Mouse (Mus musculus): ENCODE measurements around the gene Tet2. TPM values are rescaled to one million over a fixed set of nuclear protein-coding genes. Genes with fewer than 3 reads are reported as not detected.
"Not testable (repeated sequence)": the region's sequence is repeated elsewhere in the genome, so short reads cannot be mapped to it uniquely, and the experiment has no call there.

Gene Tet2
- total RNA-seq, 4 experiments from 2014 or later: 27.6 to 77.3 (median 50.2) TPM

DNA sequence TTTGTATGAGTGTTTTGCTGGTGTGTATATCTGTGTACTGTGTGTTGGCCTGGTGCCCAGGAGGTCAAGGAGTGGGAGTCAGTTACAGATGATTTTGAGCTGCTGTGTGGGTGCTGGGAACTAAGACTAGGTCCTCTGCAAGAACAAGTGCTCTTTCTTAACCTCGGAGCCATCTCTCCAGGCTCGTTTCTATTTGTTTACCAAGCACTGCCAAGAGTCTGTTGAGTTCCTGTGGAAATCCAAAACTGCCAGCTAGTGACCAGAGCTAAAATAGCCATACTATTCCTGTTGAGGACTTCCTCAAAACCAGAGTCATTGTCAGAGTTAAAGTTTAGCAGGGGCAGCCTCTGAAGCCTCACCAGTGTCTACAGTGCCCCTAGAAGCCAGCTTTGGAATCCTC, 1.9 kb upstream of the Tet2 start:
- no peak for DNase-seq

DNA sequence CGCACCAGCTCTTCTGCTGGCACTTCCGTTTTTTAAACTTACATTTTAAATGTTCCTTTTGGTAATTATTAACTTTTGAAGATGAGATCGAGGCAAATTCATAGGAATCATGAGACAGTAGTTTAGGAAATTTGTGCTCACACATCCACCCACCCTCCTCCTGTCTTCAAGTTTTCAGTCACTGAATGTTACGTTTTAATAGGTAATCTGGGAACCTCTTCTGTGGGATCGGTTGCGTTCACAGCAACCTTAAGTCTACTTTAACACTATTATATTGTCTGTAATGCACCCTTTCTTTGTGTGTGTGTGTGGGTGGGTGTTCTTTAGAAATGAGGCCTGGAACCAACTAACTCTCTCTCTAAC, 346 bp upstream of the Tet2 start:
- no peak for DNase-seq

DNA sequence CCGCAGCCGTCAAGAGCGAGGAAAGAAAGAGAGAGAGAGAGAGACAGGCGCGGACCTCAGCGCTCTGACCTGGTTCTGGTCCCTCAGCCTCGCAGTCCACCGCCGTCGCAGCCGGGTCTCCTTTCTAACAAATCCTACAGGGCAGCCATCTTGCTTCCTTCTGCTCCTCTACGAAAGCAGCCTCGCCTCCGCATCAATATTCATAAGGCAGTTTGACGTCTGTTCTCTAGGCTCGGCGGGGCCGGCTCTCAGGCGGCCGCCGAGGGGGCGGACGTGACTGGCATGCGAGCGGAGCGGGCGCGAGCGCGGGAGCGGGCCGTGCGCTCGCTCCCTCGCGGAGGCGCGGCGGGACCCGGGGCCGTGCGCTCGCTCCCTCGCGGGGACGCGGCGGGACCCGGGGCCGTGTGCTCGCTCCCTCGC, 798 bp downstream of the Tet2 start:
- peak; percentile 89 for DNase-seq

DNA sequence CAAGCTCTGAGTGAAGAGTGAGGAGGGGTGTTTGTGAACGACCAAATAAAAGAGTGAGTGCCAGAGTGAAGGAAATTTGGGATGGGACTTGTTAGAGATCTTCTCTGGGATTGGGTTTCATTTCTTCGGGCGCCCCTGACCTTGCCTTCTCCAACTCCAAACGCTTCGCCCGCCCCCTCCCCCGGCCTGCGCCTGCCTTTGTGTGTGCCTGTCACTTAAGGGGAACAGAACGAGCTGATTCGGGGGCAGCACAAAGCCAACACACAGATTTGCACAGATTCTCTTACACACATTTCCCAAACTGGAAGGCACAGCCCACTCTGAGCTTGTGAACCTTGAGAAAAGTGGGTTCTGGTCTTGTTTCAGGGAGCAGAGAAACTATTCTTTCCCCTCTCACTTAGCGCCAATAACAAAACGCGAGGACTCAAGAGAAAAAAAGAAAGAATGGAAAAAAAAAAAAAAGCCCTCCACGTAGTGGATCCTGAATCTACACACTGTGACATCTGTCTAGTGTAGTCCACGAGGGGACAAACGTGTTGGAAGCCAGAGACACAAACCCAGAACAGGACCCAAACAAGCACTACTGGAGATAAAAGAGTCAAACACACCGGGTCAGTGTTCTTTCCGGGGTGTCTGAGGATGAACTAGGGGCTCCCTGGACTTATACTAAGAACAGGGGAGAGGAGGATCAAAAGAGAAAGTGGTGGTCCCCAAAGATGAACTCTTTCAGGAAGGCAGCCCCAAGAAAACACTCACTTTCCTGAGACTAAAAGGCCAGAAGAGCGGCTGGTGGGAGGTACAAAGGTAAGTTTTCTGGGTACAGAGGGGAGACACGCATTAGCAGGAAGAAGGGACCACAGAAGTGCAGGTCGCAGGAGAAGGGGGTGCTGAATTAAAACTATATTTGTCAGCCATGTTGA, 1.6 kb downstream of the Tet2 start:
- DNase-seq: peak; percentile 43

DNA sequence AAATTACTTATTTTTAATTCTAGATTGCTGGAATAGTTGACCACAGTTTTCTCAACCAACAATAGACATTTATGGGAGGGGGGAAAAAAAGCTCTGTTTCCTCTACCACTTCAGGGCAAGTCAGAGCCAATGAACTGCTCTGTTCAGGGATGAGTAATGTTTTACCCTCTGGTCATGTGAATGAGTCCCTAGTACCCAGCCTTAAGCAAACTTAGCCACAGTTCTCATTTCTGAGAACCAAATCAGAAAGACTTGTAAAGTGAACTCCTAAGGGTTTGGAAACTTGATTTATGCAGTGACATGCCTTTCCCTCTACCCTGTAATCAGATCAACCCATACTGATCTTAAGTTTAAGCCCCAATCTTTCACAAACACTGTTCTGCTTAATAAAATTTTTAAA, 2.9 kb downstream of the Tet2 start:
- DNase-seq: no peak

DNA sequence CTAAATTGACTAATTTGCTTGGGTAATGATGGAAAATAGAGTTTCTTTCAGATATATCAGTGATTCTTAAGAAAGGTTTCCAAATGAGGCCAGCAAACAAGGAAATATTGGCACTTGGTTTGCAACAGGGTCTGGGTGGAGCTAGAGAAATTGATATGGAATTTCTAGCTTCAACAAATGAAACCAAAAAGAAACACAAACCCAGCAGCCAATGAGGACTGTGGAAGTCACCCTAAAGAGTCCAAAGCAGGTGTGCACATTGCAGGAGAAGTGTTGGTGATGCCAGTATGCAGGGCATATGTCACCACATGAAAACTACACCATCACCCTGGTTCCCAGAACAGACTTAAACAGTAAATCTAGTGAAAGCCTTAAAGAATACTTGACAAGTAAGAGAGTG, 3.9 kb downstream of the Tet2 start:
- DNase-seq: no peak

DNA sequence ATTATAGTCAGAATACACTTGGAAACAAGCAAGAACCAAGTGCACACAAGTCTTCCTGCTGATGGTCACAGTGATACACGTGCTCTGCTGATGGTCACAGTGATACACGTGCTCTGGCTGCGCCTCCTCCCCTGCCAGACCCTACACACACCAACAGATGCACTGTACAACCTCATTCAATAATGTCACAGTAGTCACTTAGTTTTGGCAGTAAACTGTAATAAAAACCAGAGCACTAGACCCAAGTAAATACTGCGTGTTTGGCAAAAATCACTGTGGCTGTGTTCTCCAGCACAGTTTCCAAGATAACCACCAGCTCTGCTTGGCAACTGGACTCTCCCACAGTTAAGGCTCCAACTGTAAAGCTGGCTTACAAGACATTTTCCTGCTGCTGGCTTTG, 4.9 kb downstream of the Tet2 start:
- no peak for DNase-seq

DNA sequence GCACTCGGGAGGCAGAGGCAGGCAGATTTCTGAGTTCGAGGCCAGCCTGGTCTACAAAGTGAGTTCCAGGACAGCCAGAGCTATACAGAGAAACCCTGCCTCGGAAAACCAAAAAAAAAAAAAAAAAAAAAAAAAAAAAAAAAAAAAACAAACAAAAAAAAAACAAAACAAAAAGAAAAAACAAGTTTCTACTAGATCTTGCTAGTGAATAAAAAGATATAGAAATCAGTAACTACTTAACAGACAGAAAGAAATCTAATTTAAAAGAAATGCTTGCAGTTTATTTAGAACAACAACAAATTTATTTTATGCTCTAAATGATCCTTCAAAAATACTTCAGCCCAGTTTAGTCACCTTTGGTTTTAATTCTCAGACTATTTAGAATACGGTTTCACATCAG, 6.4 kb downstream of the Tet2 start:
- DNase-seq: not testable (repeated sequence)

DNA sequence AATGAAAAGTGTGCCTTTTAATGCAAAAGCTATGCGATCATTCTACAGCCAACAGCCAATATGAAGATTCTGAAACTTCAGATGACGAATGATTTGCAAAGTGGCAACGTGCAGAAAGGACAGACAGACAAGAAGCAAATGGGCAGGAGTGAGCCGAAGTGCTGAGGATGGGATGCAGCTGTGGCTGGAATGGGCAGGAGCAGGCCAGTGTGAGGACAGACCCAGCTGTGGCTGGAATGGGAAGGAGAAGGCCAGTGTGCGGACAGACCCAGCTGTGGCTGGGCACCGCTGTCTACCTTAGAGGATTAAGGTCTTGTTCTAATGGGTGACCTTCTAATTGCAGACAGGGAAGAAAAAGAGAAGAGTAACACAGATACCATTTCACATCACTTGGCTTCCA, 9.3 kb downstream of the Tet2 start:
- no peak for DNase-seq

DNA sequence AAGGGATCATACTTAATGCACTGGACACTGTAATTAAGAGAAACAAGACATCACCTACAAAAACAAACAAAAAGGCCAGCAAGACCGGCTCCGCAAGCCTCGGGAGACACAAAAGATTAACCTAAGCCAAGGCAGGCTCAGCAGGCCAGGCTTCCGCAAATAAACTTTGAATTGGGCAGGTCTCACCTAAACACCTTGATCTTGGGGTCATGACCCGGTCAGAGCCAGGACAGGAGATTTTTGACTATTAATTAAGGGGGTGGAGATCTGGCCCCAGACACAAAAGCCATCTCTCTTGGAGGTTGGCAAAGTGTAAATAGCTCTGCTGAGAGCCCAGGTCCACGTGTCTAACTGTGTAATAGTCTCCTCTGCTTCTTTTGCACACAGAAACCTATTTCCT, 10.9 kb downstream of the Tet2 start:
- no peak for DNase-seq

DNA sequence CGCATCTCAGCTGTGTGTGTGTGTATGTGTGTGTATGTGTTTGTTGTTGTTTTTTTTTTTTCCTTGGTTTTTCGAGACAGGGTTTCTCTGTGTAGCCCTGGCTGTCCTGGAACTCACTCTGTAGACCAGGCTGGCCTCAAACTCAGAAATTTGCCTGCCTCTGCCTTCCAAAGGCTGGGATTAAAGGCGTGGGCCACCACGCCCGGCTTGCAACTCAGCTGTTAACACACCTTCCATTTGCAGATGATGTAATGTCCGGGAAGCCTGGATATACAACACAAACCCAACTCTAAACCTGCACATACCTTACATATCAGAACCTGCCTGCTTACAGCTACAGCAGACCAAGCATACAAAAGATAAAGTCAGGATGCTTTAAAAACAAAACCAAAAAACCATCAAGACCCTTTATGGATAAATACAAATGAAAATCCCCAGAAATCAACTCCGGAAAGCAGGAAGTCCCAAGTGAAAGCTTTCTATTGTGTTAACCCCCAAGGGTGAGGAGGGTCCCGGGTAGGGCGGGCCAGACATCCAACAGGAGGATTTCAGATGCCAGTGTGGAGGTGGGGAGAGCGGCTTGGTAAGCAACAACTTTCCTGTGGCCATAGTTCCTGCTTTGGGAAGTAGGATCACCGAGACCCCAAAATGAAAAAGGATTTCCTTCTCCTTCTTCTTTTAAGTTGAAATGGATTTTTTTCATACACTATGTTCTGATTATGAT, 11.5 kb downstream of the Tet2 start:
- no peak for DNase-seq

DNA sequence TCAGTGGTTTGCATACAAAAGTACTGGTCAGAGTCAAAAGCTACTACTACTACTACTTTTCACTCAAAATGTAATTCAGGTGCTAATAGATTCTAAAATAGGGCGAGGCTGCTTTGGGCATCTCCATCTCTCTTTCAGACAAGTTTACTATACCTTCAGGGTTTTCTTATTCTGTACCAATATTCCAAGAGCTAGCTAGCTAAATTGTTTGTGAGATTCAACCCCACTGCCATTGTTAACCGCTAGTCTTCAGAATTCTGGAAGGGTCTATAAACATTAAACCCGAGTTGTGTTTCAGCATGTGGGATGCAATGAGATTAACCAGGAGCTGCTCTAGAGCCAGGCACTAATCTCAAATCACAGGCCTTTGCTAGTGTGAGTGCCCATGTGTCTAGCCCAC, 12.1 kb downstream of the Tet2 start:
- DNase-seq: no peak

DNA sequence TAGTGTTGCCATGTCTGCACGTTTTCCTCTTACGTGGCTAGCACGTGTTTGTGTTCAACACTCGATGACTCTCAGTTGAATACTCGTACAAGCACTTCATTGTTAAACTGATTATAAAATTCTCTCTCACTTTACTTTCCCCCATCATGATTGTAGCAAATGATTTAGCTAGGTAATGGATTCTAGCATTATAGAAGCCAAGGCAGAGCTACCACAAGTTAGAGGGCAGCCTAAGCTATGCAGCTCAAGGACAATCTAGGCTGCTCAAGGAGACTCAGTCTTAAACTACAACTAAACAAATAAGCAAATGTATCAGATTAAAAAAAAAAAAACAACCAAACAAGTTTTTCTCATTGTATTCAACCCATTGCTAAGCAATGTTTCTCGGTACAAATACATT, 12.7 kb downstream of the Tet2 start:
- no peak for DNase-seq

DNA sequence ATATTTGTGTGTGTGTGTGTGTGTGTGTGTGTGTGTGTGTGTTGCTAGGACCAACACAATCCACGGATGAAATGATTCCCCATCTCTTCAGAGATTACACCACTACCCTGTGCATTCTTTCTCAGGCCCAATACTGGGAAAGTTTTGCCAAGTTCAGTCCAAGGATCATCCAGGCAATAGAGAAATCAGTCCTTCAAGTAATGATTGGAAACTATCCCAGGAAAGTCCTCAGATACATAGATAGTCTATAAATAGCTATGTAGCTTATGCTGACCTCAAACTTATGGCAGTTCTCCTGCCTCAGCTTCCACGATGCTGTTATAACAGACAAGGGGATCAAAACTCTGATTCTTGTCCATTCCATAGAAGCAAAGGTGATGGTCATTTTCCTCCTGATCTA, 13.8 kb downstream of the Tet2 start:
- DNase-seq: no peak

DNA sequence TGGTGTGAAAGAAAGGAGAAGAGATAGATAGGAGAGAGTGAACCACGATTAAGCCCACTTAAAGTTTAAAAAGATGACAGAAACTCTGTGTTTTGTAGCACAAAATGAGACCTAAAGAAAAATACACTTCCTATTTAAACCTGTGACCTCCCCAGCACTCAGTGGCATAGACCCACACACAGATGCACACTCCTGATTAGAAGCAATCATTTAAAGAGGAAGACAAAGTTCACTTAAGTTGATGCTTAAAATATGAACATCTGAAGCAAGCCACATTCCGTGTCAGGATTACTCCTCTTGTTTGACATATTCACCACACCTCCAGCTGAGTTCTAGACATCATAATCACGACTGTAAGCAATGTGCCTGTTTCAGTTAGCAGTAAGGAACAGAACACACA, 14.3 kb downstream of the Tet2 start:
- no peak for DNase-seq

DNA sequence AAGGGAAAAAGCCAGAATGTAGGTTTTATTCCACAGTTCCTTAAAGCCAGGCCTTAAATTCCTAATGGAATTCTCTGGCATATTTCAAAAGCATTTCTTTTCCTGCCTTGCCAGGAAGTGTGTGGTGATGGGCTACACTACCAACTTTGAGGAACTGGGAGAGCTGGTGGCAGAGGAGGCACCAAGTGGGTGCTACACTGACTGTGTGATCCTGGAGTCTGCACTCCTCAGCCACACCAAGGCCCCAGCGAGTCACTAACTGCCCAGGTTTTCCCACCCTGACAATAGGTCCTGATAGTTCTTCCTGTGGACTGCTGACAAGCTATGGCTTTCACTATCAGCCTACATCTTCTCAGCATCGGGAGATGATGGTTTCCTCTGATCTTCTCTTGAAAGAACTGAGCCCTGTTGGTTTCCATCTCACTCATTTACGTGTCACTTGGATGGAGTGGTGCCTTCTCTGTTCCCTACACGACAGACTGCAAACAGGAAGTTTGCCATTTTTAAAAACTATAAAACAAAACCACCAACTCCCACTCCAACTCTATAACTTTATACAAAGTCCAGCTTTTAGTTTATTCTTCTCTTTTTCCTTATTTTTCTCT, 18.7 kb downstream of the Tet2 start:
- no peak for DNase-seq

DNA sequence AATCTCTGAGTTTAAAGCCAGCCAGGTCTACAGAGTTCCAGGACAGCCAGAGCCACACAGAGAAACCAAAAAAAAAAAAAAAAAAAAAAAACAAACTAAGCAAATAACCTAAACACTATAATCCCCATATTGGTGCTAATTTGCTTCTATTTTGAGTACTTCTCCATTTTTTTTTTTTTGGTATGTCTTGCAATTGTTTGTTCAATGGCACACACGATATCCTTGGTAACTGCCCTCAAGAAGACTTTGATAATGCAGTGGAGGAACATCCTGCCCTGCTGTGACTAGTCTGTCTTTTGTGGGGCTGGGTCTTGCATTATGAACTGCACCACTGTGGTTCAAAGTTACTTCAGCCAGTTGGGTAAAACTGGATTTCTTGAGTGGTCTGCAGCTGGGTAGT, 19.4 kb downstream of the Tet2 start:
- DNase-seq: no peak

DNA sequence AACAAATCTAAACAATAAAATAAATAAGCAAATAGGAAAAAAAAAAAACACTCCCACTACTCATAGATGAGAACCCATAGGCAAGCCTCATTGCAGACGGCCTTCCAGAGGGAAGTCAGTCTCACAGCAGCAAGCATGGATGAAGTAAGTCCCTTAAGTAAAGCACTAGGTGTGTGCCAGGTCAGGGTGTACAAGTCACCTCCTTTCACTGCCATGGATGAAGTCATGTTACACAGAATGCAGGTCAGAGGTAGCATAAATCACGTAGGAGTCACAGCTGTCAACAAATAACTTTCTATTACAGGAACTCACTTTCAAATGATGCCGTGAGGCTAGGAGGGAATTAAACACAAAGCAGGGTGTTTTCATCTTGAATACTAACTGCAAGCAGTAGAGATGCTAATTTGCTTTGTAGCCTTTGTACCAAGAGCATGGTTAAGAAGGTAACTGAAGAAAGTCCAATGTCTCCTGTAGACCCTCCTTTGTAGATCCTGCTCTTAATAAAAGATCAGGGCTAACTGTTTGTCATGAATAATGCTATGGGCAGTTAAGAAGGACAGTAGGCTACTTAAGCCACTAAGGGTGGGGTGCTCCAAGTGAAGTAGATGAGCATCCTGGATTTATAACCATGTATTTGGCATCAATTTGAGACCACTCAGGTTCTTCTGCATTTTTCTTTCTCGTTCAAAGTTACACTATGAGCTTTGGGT, 20.4 kb downstream of the Tet2 start:
- no peak for DNase-seq

DNA sequence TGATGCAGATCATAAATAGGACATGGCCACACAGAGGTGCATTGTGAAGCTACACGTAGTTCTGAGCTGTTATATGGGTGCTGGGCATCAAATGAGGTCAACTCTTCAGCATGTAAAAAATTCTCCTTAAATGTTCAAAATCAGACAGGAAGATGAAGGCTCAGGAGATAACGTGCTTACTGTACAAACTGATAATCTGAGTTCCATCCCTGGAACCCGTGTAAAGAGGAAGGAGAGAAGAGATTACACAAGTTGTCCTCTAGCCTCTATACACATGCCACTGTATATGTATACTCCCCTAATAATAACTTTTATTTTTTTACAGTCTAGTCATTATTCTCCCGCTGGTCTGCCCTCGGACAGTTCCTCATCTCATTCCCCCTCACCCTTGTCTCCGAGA, 21.7 kb downstream of the Tet2 start:
- DNase-seq: no peak

DNA sequence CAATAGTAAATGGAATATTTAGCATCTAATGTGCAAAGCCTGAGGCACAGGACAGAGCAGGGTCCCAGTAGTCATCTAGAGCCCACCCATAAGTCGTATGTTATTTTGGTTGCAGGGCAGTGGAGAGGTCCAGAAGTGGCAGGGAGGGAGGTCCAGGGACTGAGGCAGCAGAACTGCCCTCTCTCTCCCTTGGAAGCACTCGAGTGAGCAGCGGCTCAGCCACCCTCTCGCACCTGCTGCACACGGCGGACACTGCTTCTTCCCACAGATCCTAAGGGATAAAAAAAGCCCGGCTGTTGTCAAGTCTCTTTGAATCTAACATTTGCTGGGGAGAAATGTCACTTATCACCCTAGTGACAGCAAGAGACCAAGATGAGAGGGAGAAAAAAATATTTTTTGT, 22.6 kb downstream of the Tet2 start:
- DNase-seq: no peak

DNA sequence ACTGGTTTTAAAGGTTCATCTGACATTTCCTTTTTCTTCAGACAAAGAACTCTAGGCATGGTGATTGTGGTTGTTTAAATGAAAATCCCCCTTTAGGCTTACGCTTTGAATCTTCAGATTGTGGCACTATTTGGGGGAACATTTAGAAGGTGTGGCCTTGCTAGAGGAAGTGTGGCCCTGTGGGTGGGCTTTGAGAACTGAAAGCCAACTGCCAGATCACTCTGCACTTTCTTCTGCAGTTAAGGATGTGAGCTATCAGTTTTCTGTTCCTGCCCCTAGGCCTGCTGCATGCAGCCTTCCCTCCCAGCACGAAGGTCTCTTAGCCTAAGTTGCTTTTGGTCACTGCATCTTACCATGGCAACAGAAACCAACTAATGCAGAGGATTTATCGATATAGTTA, 26.1 kb downstream of the Tet2 start:
- DNase-seq: no peak

DNA sequence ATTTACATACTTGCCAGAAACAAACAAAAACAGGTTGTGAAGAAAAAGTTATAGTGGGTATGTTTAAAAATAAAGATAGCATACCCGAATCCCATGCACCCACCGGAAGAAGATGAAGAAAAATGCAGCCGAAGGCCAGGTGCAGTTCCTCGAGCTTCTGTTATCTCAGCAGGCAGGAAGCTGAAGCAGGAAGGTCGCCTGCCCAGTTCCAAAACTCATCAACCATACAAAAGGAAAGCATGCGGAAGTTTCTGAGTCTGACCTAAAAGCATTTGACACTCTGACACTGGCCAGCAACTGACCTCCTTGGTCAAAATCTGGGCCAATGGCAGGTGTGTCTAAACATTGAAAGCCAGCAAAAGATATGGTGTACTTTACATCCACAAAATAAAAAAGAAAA, 26.8 kb downstream of the Tet2 start:
- DNase-seq: no peak

DNA sequence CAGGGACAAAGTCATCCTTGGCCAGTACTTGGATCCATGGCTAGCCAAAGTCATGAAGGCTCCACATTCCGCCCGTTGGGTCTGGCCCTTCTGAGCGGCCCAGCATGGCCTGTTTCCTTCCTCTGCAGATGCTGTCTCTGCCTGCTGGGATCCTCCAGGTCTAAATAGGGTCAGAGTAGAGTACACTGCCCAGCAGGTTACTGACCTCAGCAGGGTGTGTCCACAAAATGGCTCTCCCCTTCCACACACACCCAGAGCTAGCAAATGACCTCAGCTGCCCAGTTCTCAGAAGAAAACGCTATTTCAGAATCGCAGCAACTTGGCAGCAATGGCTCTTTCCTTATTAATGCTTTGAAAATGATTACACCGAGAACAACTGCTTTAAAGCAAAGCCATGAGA, 27.5 kb downstream of the Tet2 start:
- no peak for DNase-seq
